Mouse (Mus musculus) intestine, embryonic 14.5 days (tissue): ENCODE results near the gene Gm11639. TPM values are rescaled to one million over a fixed set of nuclear protein-coding genes. Genes with fewer than 3 reads are reported as not detected.
"Not testable (repeated sequence)": the region's sequence is repeated elsewhere in the genome, so short reads cannot be mapped to it uniquely, and the experiment has no call there.

Experiments
- ATAC-seq: fragments of 200-750 bp; cut with Nextera tagmentation; replicated peaks from 2 replicates; pipeline ENCODE4 v1.8.0; 2017; ENCODE audit warnings: low read depth, moderate number of reproducible peaks, moderate TSS enrichment, moderate library complexity; ENCODE audit not compliant: low FRiP score, low TSS enrichment
- DNase-seq: peaks from one replicate; pipeline ENCODE4 v3.0.0-alpha.2; 2018; ENCODE audit warnings: low spot score
- H3K27ac ChIP-seq: fragments of 300-500 bp; sonication (generic); 2 replicates; pipeline ENCODE4 v1.5.1; 2014; ENCODE audit warnings: low read depth, mild to moderate bottlenecking, control low read depth
- H3K27me3 ChIP-seq: fragments of 300-500 bp; sonication (generic); replicated peaks from 2 replicates; pipeline ENCODE4 v1.6.1; 2014; ENCODE audit warnings: low read length, control low read depth; ENCODE audit not compliant: control insufficient read depth, insufficient read depth
- H3K36me3 ChIP-seq: fragments of 300-500 bp; sonication (generic); 2 replicates; pipeline ENCODE4 v1.6.1; 2014; ENCODE audit warnings: low read length, control low read depth; ENCODE audit not compliant: control insufficient read depth, insufficient read depth
- H3K4me1 ChIP-seq: fragments of 300-500 bp; sonication (generic); replicated peaks from 2 replicates; pipeline ENCODE4 v1.6.1; 2014; ENCODE audit warnings: low read length, control low read depth, mixed read lengths; ENCODE audit not compliant: control insufficient read depth, insufficient read depth
- H3K4me2 ChIP-seq: fragments of 300-500 bp; sonication (generic); 2 replicates; pipeline ENCODE4 v1.6.1; 2014; ENCODE audit warnings: low read length
- H3K4me3 ChIP-seq: fragments of 300-500 bp; sonication (generic); 2 replicates; pipeline ENCODE4 v1.5.1; 2014; ENCODE audit warnings: low read depth, low read length, control low read depth, mixed read lengths
- H3K9ac ChIP-seq: fragments of 300-500 bp; sonication (generic); 2 replicates; pipeline ENCODE4 v1.6.1; 2014; ENCODE audit warnings: mild to moderate bottlenecking, low read length
- H3K9me3 ChIP-seq: fragments of 300-500 bp; sonication (generic); 2 replicates; pipeline ENCODE4 v1.6.1; 2016; ENCODE audit warnings: low read length, control low read depth; ENCODE audit not compliant: control insufficient read depth
- WGBS: fragments of 180-500 bp; shearing (Covaris S2); extraction: QIAGEN DNeasy Blood & Tissue Kit; methylation state at CpG from one replicate; pipeline ENCODE4 v1.1.7; 2014; 5-methylcytosine and 5-hydroxymethylcytosine counted together
- polyA plus RNA-seq: library from polyadenylated mRNA; unstranded; fragments of >200 nt; fragmentation: Nextera tagmentation; extraction: Ambion mirVana; gene quantifications from 2 replicates; pipeline ENCODE4 v1.2.1, GENCODE M21; 2014

Gm11639 gene
- polyA plus RNA-seq, 1 experiment from 2014 or later: 0.03 TPM

DNA sequence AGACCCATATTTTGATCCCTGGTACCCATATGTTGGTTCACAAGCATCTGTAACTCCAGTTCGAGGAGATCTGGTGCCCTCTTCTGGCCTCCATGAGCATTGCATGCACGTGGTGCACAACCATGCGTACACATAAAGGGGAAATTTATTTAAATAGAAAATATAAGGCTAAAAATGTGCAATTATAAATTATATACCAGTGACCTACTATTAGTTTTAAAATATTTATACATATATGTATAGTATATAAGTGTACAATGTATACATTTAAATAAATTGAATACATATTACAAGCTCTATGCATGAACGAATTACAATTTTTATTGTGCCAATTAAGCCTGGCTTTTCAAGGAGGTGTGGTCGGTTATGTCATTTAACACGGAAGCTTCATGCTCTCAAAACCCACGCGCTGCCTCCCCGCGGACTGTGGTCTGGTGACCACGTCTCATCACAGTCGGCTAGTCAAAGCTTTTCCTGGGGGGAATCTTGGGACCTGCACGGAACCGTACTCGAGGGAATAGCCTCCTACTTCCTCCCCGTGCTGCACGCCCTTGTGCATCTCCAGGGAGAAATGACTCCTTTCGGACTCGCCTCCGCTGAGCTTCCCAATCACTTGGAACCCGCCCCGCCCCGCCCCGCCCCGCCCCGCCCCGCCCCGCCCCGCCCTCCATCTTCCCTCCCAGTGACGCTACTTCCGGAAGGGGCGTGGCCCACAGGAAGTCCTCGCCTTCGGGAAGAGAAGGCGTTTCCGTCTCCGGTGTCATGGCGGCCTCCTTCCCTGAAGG lies 440.4 kb downstream of the Gm11639 start, which contains the start of gene Mettl2:
Gene Mettl2 (plus strand): TSS at position 691 of the 785 bp plus-strand sequence.
- H3K4me3 ChIP-seq: peak within 1 kb of the TSS; percentile 80
- ATAC-seq: peak; percentile 91
- peaks cover 9% of the 10 kb centered on the region for H3K4me1 ChIP-seq
- H3K27me3 ChIP-seq: no peaks in the 10 kb centered on the region
- WGBS: 1% methylated on average over 37 of the region's 38 CpGs
- H3K9ac ChIP-seq: peak within 1 kb of the TSS; percentile 65
- H3K27ac ChIP-seq: peak within 1 kb of the TSS; percentile 75
- peak; percentile 92 for DNase-seq
- H3K9me3 ChIP-seq: no peaks in the 10 kb centered on the region
- H3K36me3 ChIP-seq: peaks cover 24% of the 10 kb centered on the region
- peak within 1 kb of the TSS; percentile 95 for H3K4me2 ChIP-seq

DNA sequence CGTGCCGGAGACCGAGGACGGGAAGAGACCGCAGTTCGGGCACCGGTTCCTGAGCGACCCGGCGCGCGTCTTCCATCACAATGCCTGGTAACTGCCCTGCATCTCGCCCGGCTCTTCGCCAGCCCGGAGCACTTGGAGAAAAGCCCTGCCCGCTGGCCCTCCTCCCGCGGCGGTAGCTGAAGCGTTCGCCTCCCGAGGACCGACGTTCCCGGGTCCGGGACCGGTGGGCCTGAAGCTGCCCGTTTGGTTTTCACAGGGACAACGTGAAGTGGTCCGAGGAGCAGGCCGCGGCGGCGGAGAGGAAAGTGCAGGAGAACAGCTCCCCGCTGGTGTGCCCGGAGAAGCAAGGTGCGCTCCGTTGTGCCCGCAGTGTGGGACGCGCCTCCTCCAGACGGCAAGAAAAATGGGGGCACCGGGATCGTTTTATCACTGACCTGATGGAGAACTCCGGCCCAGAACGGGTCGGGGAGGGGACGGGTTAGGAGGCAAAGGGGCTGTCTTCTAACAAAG lies 441.1 kb downstream of the Gm11639 start:
- Histone ChIP-seq H3K4me3 (peak overlapping the region; percentile 80), H3K27ac (no peak overlapping the region), H3K4me1 (peaks cover 9% of the 10 kb centered on the region), H3K4me2 (peak overlapping the region; percentile 95), H3K9me3 (no peaks in the 10 kb centered on the region), H3K36me3 (peaks cover 30% of the 10 kb centered on the region), H3K9ac (peak overlapping the region; percentile 65), H3K27me3 (no peaks in the 10 kb centered on the region)
- under 1% methylated on average over 49 of the region's 49 CpGs for WGBS
- no peak for ATAC-seq
- DNase-seq: no peak

DNA sequence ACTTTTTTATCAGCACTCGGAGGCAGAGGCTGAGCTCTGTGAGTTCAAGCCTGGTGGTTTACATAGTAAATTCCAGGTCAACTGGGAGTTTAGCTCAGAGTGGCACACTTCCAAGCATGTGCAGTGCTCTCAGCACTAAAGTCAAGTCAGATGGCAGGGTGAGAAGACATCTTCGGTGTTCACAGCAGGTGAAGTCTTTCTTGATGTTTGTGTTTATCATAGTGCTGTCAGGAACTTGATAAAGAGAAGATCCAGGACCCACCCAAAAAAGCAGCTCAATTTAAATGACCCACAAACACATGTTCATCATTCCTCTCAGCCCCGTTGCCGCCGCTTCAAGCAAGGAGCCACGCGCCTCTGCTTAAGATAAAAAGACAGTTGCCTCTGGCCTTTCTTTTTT lies 450.2 kb downstream of the Gm11639 start:
- H3K36me3 ChIP-seq: peaks cover 93% of the 10 kb centered on the region

DNA sequence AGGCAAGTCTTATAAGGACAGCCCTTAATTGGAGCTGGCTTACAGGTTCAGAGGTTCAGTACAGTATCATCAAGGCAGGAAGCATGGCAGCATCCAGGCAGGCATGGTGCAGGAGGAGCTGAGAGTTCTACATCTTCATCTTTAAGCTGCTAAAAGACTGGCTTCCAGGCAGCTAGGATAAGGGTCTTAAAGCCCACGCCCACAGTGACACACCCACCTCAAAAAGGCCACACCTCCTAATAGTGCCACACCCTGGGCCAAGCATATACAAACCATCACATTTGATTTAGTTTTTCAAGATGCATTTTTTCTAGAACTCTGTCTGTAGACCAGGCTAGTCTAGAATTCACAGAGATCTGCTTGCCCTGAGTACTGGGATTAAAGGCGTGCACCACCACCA lies 451.7 kb downstream of the Gm11639 start:
- not testable (repeated sequence) for H3K27me3 ChIP-seq, H3K27ac ChIP-seq, DNase-seq, H3K9me3 ChIP-seq, H3K4me1 ChIP-seq, H3K4me2 ChIP-seq, H3K4me3 ChIP-seq, ATAC-seq, H3K9ac ChIP-seq
- H3K36me3 ChIP-seq: peaks cover 82% of the 10 kb centered on the region
- WGBS: 97% methylated on average over 2 of the region's 2 CpGs

More for the DNA sequence above, 450.2 kb downstream of the Gm11639 start:
- no peaks in the 10 kb centered on the region for H3K27me3 ChIP-seq
- no peak for ATAC-seq
- WGBS: 85% methylated on average over 7 of the region's 7 CpGs
- no peak overlapping the region for H3K9ac ChIP-seq
- no peak overlapping the region for H3K4me2 ChIP-seq
- no peaks in the 10 kb centered on the region for H3K4me1 ChIP-seq
- no peaks in the 10 kb centered on the region for H3K9me3 ChIP-seq
- no peak for DNase-seq
- no peak overlapping the region for H3K4me3 ChIP-seq
- H3K27ac ChIP-seq: no peak overlapping the region

DNA sequence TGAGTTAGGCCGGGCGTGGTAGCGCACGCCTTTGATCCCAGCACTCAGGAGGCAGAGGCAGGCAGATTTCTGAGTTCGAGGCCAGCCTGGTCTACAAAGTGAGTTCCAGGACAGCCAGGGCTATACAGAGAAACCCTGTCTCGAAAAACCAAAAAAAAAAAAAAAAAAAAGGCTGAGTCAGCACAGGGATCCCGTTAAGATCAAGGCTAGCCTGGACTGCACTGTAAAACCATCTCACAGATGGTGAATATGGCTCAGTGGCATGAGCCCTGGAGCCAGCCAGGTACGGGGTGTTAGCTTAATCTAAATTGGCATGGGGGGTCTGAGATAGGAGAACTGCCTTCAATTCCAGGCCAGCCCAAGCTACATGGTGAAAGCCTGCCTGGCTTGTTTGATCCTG lies 455.0 kb downstream of the Gm11639 start:
- H3K36me3 ChIP-seq: peaks cover 51% of the 10 kb centered on the region
- not testable (repeated sequence) for ATAC-seq, H3K4me2 ChIP-seq, DNase-seq, H3K27ac ChIP-seq, H3K9me3 ChIP-seq, H3K9ac ChIP-seq, H3K27me3 ChIP-seq, H3K4me3 ChIP-seq, H3K4me1 ChIP-seq
- WGBS: 96% methylated on average over 7 of the region's 8 CpGs

DNA sequence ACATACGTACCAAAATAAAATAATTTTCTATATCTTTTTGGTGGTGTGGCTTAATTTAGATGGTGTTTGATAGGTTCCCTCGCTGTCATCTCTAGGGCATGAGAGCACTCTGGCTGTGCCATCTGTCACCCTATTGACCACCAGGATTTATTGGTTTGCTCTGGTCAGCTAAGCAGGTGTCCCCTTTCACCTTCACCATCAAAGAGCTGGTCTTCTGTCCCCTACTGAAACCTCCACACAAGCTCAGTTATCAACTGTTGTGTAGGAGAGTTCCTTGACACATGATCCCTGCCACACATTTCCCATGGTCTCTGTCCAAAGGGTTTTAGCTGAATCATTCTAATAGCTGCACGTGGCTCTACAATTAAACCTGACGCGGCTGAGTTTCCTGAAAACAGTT lies 455.6 kb downstream of the Gm11639 start:
- Histone ChIP-seq H3K9ac (no peak overlapping the region), H3K27ac (no peak overlapping the region), H3K4me1 (no peaks in the 10 kb centered on the region), H3K4me2 (no peak overlapping the region), H3K36me3 (peaks cover 46% of the 10 kb centered on the region), H3K4me3 (no peak overlapping the region), H3K9me3 (no peaks in the 10 kb centered on the region), H3K27me3 (no peaks in the 10 kb centered on the region)
- DNase-seq (no peak), ATAC-seq (no peak)
- 91% methylated on average over 5 of the region's 5 CpGs for WGBS

DNA sequence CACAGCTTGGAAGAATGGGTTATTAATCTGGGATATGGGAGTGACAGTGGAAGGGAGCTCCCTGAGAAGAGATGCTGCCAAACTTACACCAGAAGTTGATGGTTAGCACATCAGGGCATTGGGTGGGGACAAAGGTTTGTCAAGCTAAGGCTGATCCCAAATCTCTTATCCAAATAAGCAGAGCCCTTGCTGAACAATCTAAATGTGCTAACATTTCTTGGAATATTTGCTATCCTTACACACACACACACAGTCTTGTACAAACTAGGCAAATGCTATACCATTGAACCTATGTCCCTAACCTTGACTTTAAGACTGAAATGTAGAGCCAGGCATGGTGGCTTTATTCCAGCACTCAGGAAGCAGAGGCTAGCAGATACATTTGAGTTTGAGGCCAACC lies 458.1 kb downstream of the Gm11639 start:
- ATAC-seq (no peak), DNase-seq (no peak)
- no peak overlapping the region for H3K4me2 ChIP-seq
- H3K9me3 ChIP-seq: no peaks in the 10 kb centered on the region
- H3K27ac ChIP-seq: no peak overlapping the region
- no peak overlapping the region for H3K4me3 ChIP-seq
- no peaks in the 10 kb centered on the region for H3K27me3 ChIP-seq
- H3K36me3 ChIP-seq: peaks cover 24% of the 10 kb centered on the region
- no peaks in the 10 kb centered on the region for H3K4me1 ChIP-seq
- H3K9ac ChIP-seq: no peak overlapping the region

DNA sequence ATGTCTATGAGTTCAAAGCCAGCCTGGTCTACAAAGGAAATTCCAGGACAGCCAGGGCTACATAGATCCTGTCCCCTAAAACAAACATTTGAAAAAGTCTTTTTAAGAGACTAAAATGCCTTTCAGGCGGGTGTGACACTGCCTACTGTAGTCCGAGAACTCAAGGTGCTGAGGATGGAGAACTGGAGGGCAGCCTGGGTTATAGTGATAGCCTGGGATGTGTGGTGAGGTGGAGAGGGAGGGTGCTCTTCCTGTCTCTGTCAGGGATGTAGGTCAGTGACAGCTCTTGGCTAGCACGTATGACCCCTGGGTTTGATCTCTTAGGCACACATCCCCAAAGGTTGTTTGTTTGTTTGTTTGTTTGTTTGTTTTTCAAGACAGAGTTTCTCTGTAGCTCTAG lies 458.6 kb downstream of the Gm11639 start:
- Histone ChIP-seq H3K4me2 (no peak overlapping the region), H3K9ac (no peak overlapping the region), H3K9me3 (no peaks in the 10 kb centered on the region), H3K4me1 (no peaks in the 10 kb centered on the region), H3K36me3 (peaks cover 19% of the 10 kb centered on the region), H3K27me3 (no peaks in the 10 kb centered on the region), H3K4me3 (no peak overlapping the region), H3K27ac (no peak overlapping the region)
- DNase-seq: no peak
- WGBS: 85% methylated on average over 3 of the region's 3 CpGs
- no peak for ATAC-seq
